Mouse (Mus musculus) forebrain, embryonic 16.5 days (tissue): ENCODE measurements around the gene Rapgef2. TPM values are rescaled to one million over a fixed set of nuclear protein-coding genes. Genes with fewer than 3 reads are reported as not detected.

ENCODE experiments used
- ATAC-seq: fragments of 200-750 bp; cut with Nextera tagmentation; 2 replicates; pipeline ENCODE4 v1.8.0; 2017; ENCODE audit warnings: mild to moderate bottlenecking, moderate library complexity
- H3K27ac ChIP-seq: fragments of 300-500 bp; sonication (generic); 2 replicates; pipeline ENCODE4 v1.5.1; 2014; ENCODE audit warnings: low read length, control low read depth
- H3K27me3 ChIP-seq: fragments of 300-500 bp; sonication (generic); replicated peaks from 2 replicates; pipeline ENCODE4 v1.6.1; 2014; ENCODE audit warnings: low read length; ENCODE audit not compliant: control insufficient read depth, insufficient read depth
- H3K36me3 ChIP-seq: fragments of 300-500 bp; sonication (generic); 2 replicates; pipeline ENCODE4 v1.6.1; 2014; ENCODE audit not compliant: control insufficient read depth, insufficient read depth
- H3K4me1 ChIP-seq: fragments of 300-500 bp; sonication (generic); replicated peaks from 2 replicates; pipeline ENCODE4 v1.6.1; 2014; ENCODE audit warnings: low read length; ENCODE audit not compliant: control insufficient read depth, insufficient read depth
- H3K4me2 ChIP-seq: fragments of 300-500 bp; sonication (generic); 2 replicates; pipeline ENCODE4 v1.6.1; 2014; ENCODE audit warnings: mild to moderate bottlenecking, low read length, control low read depth
- H3K4me3 ChIP-seq: fragments of 300-500 bp; sonication (generic); replicated peaks from 2 replicates; pipeline ENCODE4 v1.5.1; 2014; ENCODE audit warnings: mild to moderate bottlenecking, low read length, control low read depth
- H3K9ac ChIP-seq: fragments of 300-500 bp; sonication (generic); replicated peaks from 2 replicates; pipeline ENCODE4 v1.6.1; 2014; ENCODE audit warnings: low read depth, low read length, control low read depth
- H3K9me3 ChIP-seq: fragments of 300-500 bp; sonication (generic); 2 replicates; pipeline ENCODE4 v1.6.1; 2016; ENCODE audit warnings: low read length; ENCODE audit not compliant: control insufficient read depth
- WGBS: fragments of 180-500 bp; shearing (Covaris S2); extraction: QIAGEN DNeasy Blood & Tissue Kit; methylation state at CpG from one replicate; pipeline ENCODE4 v1.1.7; 2014; 5-methylcytosine and 5-hydroxymethylcytosine counted together
- polyA plus RNA-seq: library from polyadenylated mRNA; unstranded; fragments of >200 nt; fragmentation: Nextera tagmentation; extraction: Ambion mirVana; gene quantifications from 2 replicates; pipeline ENCODE4 v1.2.1, GENCODE M21; 2015

The Rapgef2 gene
- polyA plus RNA-seq, 1 experiment from 2014 or later = 13.4 TPM

DNA sequence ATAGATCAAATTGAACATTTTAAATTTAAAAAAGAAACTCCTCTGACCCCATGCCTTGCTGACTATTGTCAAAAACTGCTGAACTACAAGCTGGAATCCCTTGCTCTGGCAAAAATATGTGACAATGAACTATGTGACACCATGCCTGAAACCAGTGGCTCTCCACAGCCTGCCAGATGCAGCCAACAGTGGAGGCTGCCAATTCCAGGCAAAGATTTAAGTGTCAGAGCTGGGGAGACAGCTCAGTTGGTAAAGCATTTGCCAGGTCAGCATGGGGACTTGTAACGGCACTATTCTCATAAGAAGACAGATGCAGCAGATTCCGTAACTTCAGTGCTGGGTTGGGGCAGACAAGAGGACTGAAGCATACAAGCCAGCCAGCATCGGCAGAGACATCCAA, 95.9 kb downstream of the Rapgef2 start:
- Histone ChIP-seq H3K36me3 (no peaks in the 10 kb centered on the region), H3K9me3 (no peaks in the 10 kb centered on the region), H3K9ac (no peak overlapping the region), H3K4me2 (no peak overlapping the region), H3K27me3 (no peaks in the 10 kb centered on the region), H3K4me3 (no peak overlapping the region), H3K27ac (no peak overlapping the region), H3K4me1 (peaks cover 18% of the 10 kb centered on the region)
- 78% methylated on average over 3 of the region's 3 CpGs for WGBS
- ATAC-seq = no peak

GRCm38 (mm10) chr3:79187912-79188311, 98.4 kb downstream of the Rapgef2 start:
- no peak for ATAC-seq
- no peaks in the 10 kb centered on the region for H3K9me3 ChIP-seq
- 91% methylated on average over 1 of the region's 1 CpGs for WGBS

DNA sequence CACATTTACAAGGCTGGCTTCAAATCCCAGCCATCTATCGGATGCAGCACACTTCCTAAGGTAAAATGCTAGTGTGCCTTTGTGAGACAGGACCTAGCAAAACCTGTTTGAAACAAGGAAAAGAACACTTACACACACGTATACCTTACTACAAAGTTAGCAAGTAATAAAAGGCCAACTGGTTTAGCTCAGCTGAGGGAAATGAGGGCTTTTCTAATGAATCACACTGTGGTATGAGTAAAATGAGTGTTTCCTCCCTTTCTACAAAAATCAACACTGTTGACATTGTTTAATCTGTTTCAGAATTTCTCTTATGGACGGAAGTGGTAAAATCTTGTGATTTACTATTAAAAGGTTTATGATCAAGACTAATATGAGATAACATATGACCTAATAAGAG, 104.0 kb downstream of the Rapgef2 start:
- H3K4me1 ChIP-seq = peaks cover 19% of the 10 kb centered on the region
- ATAC-seq = no peak
- no peak overlapping the region for H3K9ac ChIP-seq
- no peaks in the 10 kb centered on the region for H3K9me3 ChIP-seq
- 78% methylated on average over 3 of the region's 3 CpGs for WGBS
- no peaks in the 10 kb centered on the region for H3K27me3 ChIP-seq
- no peak overlapping the region for H3K4me2 ChIP-seq
- no peak overlapping the region for H3K4me3 ChIP-seq
- no peak overlapping the region for H3K27ac ChIP-seq
- no peaks in the 10 kb centered on the region for H3K36me3 ChIP-seq

More at GRCm38 (mm10) chr3:79187912-79188311, 98.4 kb downstream of the Rapgef2 start:
- H3K4me2 ChIP-seq = no peak overlapping the region
- no peaks in the 10 kb centered on the region for H3K27me3 ChIP-seq
- no peak overlapping the region for H3K4me3 ChIP-seq
- no peaks in the 10 kb centered on the region for H3K36me3 ChIP-seq
- H3K27ac ChIP-seq = no peak overlapping the region
- no peak overlapping the region for H3K9ac ChIP-seq
- H3K4me1 ChIP-seq = peaks cover 14% of the 10 kb centered on the region

DNA sequence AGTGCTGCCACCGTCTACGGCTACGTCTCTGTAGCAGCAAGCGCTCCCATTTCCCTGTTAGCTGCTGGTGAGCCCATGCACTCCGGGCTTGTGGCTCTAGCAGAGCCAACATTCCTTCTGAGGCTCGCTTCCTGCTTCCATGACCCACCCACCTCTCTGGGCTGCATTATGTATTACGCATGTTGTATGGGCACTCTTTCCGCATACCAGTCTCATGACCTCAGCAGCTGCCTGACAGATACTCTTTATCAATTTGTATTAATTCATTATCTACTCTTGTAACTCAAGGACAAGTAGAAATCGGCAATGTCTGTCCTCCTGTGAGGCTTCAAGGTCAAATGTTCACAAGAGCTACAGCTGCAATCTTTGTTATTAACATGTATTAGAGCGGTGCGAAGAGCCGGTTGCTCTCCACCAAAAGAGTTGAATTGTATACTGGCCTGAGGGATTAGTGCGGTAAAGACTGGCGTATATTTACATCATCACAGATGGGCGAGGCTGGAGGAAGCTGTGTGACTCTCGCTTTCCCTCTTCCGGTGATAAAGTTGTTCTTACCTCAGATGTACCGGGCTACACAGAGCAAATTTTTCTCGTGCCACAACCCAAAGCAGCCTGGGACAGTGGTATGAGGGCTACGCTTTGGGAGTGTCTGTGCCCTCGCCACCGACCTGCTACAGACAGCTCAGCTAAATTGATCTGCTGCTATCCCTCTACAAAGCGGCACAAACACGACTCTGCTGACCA, 104.9 kb downstream of the Rapgef2 start:
- no peaks in the 10 kb centered on the region for H3K36me3 ChIP-seq
- H3K9me3 ChIP-seq = no peaks in the 10 kb centered on the region
- no peaks in the 10 kb centered on the region for H3K27me3 ChIP-seq
- 66% methylated on average over 24 of the region's 24 CpGs for WGBS
- ATAC-seq = peak; percentile 19; the same call in 1 of the 2 replicates
- no peak overlapping the region for H3K4me2 ChIP-seq
- peaks cover 19% of the 10 kb centered on the region for H3K4me1 ChIP-seq
- H3K27ac ChIP-seq = no peak overlapping the region
- H3K9ac ChIP-seq = no peak overlapping the region
- H3K4me3 ChIP-seq = no peak overlapping the region

DNA sequence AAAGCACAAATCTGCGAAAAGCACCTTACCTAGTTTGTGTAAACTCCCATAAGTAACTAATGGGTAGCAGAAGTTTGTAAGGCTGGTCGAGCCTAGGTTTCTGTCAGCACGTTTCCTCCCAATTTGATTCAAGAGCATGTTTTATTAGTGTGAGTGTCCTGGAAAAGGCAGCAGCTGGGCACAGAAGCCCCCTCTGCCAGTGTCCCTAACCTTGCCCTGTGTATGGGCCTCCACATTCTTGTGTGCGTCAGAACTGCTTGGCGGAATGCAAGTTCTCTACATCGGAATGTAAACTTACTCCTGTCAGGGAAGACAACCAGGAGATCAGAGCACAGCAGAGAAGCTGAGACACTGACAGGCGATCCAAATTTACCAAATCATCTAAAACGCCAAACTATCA, 106.2 kb downstream of the Rapgef2 start:
- H3K27ac ChIP-seq = no peak overlapping the region
- no peak overlapping the region for H3K4me3 ChIP-seq
- no peak for ATAC-seq
- H3K27me3 ChIP-seq = no peaks in the 10 kb centered on the region
- no peaks in the 10 kb centered on the region for H3K9me3 ChIP-seq
- WGBS = 74% methylated on average over 8 of the region's 8 CpGs
- H3K36me3 ChIP-seq = no peaks in the 10 kb centered on the region
- no peak overlapping the region for H3K4me2 ChIP-seq
- H3K9ac ChIP-seq = no peak overlapping the region
- H3K4me1 ChIP-seq = peaks cover 19% of the 10 kb centered on the region

GRCm38 (mm10) chr3:79179499-79180053, 106.7 kb downstream of the Rapgef2 start:
- Histone ChIP-seq H3K4me1 (peaks cover 19% of the 10 kb centered on the region), H3K4me3 (no peak overlapping the region), H3K36me3 (no peaks in the 10 kb centered on the region), H3K9me3 (no peaks in the 10 kb centered on the region), H3K27me3 (no peaks in the 10 kb centered on the region), H3K27ac (no peak overlapping the region), H3K9ac (no peak overlapping the region), H3K4me2 (no peak overlapping the region)
- ATAC-seq = peak; percentile 26; the same call in 1 of the 2 replicates
- 99% methylated on average over 2 of the region's 2 CpGs for WGBS

DNA sequence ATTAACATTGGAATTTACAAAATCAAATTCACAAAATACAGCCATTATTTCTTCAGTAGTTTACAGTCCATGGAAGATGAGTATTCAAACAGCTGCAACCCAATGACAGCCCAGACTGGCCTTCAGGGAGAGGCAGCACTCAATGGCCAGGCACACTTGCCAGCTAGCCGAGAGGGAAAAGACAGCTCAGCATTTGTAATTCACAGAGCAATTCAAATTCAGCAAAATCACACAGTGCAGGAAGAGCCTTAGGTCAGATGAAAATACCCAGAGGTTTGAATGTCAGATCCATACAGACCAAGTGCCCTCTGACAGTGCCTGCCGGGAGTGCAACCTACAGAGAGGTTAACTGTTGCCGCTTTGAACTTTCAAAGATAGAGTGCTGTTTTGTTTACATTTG, 107.6 kb downstream of the Rapgef2 start:
- 67% methylated on average over 3 of the region's 3 CpGs for WGBS
- Histone ChIP-seq H3K9me3 (no peaks in the 10 kb centered on the region), H3K4me2 (no peak overlapping the region), H3K27me3 (no peaks in the 10 kb centered on the region), H3K4me3 (no peak overlapping the region), H3K9ac (no peak overlapping the region), H3K4me1 (peaks cover 19% of the 10 kb centered on the region), H3K36me3 (no peaks in the 10 kb centered on the region), H3K27ac (no peak overlapping the region)
- no peak for ATAC-seq

DNA sequence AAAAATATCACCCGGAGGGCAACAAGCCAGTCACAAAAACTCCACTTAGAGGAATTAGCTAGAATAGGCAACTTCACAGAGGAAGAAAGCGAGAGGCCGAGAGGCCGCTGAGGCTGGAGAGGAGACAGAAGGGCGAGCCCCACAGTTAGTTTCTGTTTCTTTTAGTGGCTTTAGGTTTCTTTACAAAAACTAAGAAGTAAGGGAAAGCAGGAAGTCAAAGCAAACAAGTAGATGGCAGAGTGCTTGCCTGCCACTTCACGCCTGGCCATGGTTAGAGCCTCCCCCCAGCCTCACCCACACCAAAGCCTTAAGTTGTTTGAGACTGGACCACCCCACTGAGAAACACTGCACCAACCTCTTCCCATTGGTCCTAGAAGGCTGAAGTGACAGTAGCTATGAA, 108.2 kb downstream of the Rapgef2 start:
- 73% methylated on average over 6 of the region's 6 CpGs for WGBS
- Histone ChIP-seq H3K27me3 (no peaks in the 10 kb centered on the region), H3K9ac (no peak overlapping the region), H3K9me3 (no peaks in the 10 kb centered on the region), H3K36me3 (no peaks in the 10 kb centered on the region), H3K4me2 (no peak overlapping the region), H3K4me1 (peaks cover 19% of the 10 kb centered on the region), H3K4me3 (no peak overlapping the region), H3K27ac (no peak overlapping the region)
- ATAC-seq = no peak

DNA sequence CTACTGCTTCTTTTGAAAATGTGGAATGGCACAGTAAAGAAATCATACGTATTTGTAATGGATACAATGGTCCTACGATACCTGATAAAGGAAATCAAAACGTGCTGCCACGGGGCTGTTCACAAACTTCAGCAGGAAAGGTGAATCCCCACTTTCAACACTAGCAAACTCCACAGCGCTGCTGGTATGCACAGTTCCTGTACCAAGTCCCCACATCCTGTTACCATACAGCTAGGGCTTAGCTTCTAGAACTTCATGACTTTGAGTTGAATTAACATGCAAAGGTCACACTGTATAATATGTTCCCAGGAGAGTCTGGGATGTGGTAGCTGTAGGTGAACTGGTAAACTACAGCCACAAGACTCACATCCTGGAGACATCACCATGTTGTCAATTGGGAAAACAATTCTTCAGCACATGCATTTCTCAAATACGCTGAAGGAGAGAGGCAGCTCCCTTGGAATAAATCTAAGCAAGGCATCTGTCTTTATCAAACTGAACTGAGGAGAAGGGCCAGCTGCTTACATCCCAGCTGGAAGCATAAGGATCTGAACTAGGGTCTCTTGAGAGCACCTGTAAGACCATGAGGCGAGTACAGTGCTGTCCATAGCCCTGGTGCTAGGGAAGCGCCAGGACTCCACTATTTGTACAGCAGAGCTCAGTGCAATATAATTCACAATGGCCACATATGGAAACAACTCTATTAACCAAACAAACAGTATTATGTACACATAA, 109.0 kb downstream of the Rapgef2 start:
- Histone ChIP-seq H3K4me3 (no peak overlapping the region), H3K4me1 (peaks cover 19% of the 10 kb centered on the region), H3K27me3 (no peaks in the 10 kb centered on the region), H3K4me2 (no peak overlapping the region), H3K9ac (no peak overlapping the region), H3K9me3 (no peaks in the 10 kb centered on the region), H3K36me3 (no peaks in the 10 kb centered on the region), H3K27ac (no peak overlapping the region)
- WGBS = 86% methylated on average over 8 of the region's 8 CpGs
- ATAC-seq = no peak
